8 mouse cellular contexts compared by ENCODE assay signal in genomic region chr17:81621188-81621644, GRCm38 (mm10).
DNase-seq lines count a peak whose midpoint lies in the region; ATAC-seq and TF ChIP-seq lines count a peak whose summit lies in the region.

No protein-coding gene starts in this region.

- no peaks in the 10 kb centered on the region for H3K9me3 ChIP-seq in hindbrain, embryonic 12.5 days (replicated peaks)
- H3K9me3 ChIP-seq in hindbrain, embryonic 14.5 days (ENCODE audit: control insufficient read depth, low read length) = no peaks in the 10 kb centered on the region
- no peaks in the 10 kb centered on the region for H3K9me3 ChIP-seq in midbrain, embryonic 13.5 days

- H3K4me1 ChIP-seq in hindbrain, embryonic 12.5 days = peaks cover 5% of the 10 kb centered on the region
- H3K4me1 ChIP-seq in hindbrain, embryonic 14.5 days (replicated peaks; ENCODE audit: control insufficient read depth, insufficient read depth, low read length) = peaks cover 9% of the 10 kb centered on the region
- no peaks in the 10 kb centered on the region for H3K4me1 ChIP-seq in thymus, adult 2 months (replicated peaks; ENCODE audit: control insufficient read depth, insufficient read depth, low read length)
- H3K4me1 ChIP-seq in midbrain, embryonic 13.5 days (replicated peaks) = peaks cover 6% of the 10 kb centered on the region; the same call in 1 of the 2 replicates

- peak; percentile 52; the same call in 1 of the 2 replicates for ATAC-seq in hindbrain, embryonic 12.5 days (ENCODE audit: low FRiP score)
- no peak for ATAC-seq in hindbrain, embryonic 14.5 days (ENCODE audit: low FRiP score)
- no peak for ATAC-seq in midbrain, embryonic 13.5 days

- peak overlapping the region; percentile 48; the same call in 1 of the 2 replicates for H3K27ac ChIP-seq in hindbrain, embryonic 12.5 days
- H3K27ac ChIP-seq in hindbrain, embryonic 14.5 days = no peak overlapping the region
- no peak overlapping the region for H3K27ac ChIP-seq in thymus, adult 2 months (ENCODE audit: control insufficient read depth, insufficient read depth, low read length)
- no peak overlapping the region for H3K27ac ChIP-seq in midbrain, embryonic 13.5 days

- TF ChIP-seq POLR2A in thymus, adult 2 months (IDR thresholded peaks at IDR 0.05; ENCODE audit: control insufficient read depth, extremely low read depth, insufficient read depth, low read length, poor library complexity) = no peak

- no peaks in the 10 kb centered on the region for H3K27me3 ChIP-seq in hindbrain, embryonic 12.5 days
- H3K27me3 ChIP-seq in hindbrain, embryonic 14.5 days (ENCODE audit: control insufficient read depth, insufficient read depth, low read length) = no peaks in the 10 kb centered on the region
- no peaks in the 10 kb centered on the region for H3K27me3 ChIP-seq in thymus, adult 2 months (ENCODE audit: control insufficient read depth, insufficient read depth, low read length)
- H3K27me3 ChIP-seq in midbrain, embryonic 13.5 days = no peaks in the 10 kb centered on the region

- H3K9ac ChIP-seq in hindbrain, embryonic 12.5 days = no peak overlapping the region
- H3K9ac ChIP-seq in hindbrain, embryonic 14.5 days = no peak overlapping the region
- no peak overlapping the region for H3K9ac ChIP-seq in midbrain, embryonic 13.5 days (replicated peaks)

- no peak overlapping the region for H3K4me2 ChIP-seq in hindbrain, embryonic 12.5 days (replicated peaks)
- no peak overlapping the region for H3K4me2 ChIP-seq in hindbrain, embryonic 14.5 days (replicated peaks)
- H3K4me2 ChIP-seq in midbrain, embryonic 13.5 days (replicated peaks) = no peak overlapping the region

- H3K4me3 ChIP-seq in hindbrain, embryonic 12.5 days = no peak overlapping the region
- no peak overlapping the region for H3K4me3 ChIP-seq in hindbrain, embryonic 14.5 days (replicated peaks; ENCODE audit: low read length)
- H3K4me3 ChIP-seq in thymus, adult 2 months (ENCODE audit: control insufficient read depth, insufficient read depth, low read length) = no peak overlapping the region
- no peak overlapping the region for H3K4me3 ChIP-seq in midbrain, embryonic 13.5 days (replicated peaks)

- DNase-seq in hindbrain, embryonic 14.5 days (ENCODE audit: low spot score) = no peak
- peak; percentile 96 for DNase-seq in brain, adult 2 months (ENCODE audit: low read depth, low spot score)
- peak; percentile 81 to 86 for DNase-seq in cerebellum, postnatal 36 days
- DNase-seq in layer of hippocampus, postnatal 10 days (ENCODE audit: low spot score in 2 of 2) = peak; percentile 19 to 41
- DNase-seq in thymus, adult 2 months = no peak
- no peak for DNase-seq in thymus, postnatal 10 days (ENCODE audit: low spot score in 2 of 2)

- no peaks in the 10 kb centered on the region for H3K36me3 ChIP-seq in hindbrain, embryonic 12.5 days
- no peaks in the 10 kb centered on the region for H3K36me3 ChIP-seq in hindbrain, embryonic 14.5 days (replicated peaks; ENCODE audit: control insufficient read depth, insufficient read depth)
- H3K36me3 ChIP-seq in thymus, adult 2 months (ENCODE audit: control insufficient read depth, insufficient read depth, low read length) = no peaks in the 10 kb centered on the region
- no peaks in the 10 kb centered on the region for H3K36me3 ChIP-seq in midbrain, embryonic 13.5 days

- TF ChIP-seq CTCF in thymus, adult 2 months (IDR thresholded peaks at IDR 0.05; ENCODE audit: borderline replicate concordance, control insufficient read depth, extremely low read depth, insufficient read depth, low read length, poor library complexity) = no peak

- WGBS in hindbrain, embryonic 12.5 days = 57% methylated on average over 2 of the region's 2 CpGs
- WGBS in hindbrain, embryonic 14.5 days = 73% methylated on average over 2 of the region's 2 CpGs
- 91% methylated on average over 2 of the region's 2 CpGs for whole genome bisulfite sequencing in thymus, adult 2 months
- 53% methylated on average over 2 of the region's 2 CpGs for WGBS in midbrain, embryonic 13.5 days

Comparison
In these comparisons a context has a peak if more than half of its experiments do, and no peak if none do; other contexts are left out.
1. DNase-seq: peak in brain, adult 2 months (single experiment), cerebellum, postnatal 36 days (2 of 2) and layer of hippocampus, postnatal 10 days (2 of 2); none in hindbrain, embryonic 14.5 days (single experiment), thymus, adult 2 months (single experiment) and thymus, postnatal 10 days (0 of 2).